Mouse (Mus musculus) bone marrow macrophage, adult 2 months (primary cell): ENCODE measurements around the gene Zfp324.

Source experiments
- CTCF ChIP-seq: IDR thresholded peaks from 2 replicates; pipeline ENCODE4 v1.5.1; 2012; ENCODE audit warnings: low read depth, mild to moderate bottlenecking, low read length, moderate library complexity
- POLR2A ChIP-seq: IDR thresholded peaks from 2 replicates; pipeline ENCODE4 v1.6.1; 2012; ENCODE audit warnings: mild to moderate bottlenecking, low read depth, low read length, borderline replicate concordance

GRCm38 (mm10) chr7:12943488-12943887, 22.1 kb upstream of the Zfp324 start:
- TF ChIP-seq CTCF = 0 out of 2 replicates have a peak, but pooled peaks have one; percentile 23
- no peak for TF ChIP-seq POLR2A
